Mouse (Mus musculus): Measurements from ENCODE around the gene Dagla. TPM values are rescaled to one million over a fixed set of nuclear protein-coding genes. Genes with fewer than 3 reads are reported as not detected.

The Dagla gene
- polyA plus RNA-seq, 1 experiment from 2014 or later, result 11.5 TPM

- H3K4me2 ChIP-seq (ENCODE audit: low read length), result peak overlapping the region; percentile 81; the same call in 1 of the 2 replicates
- H3K36me3 ChIP-seq (ENCODE audit: control insufficient read depth, insufficient read depth, low read length), result no peaks in the 10 kb centered on the region
- no peak for ATAC-seq
- no peak overlapping the region for H3K9ac ChIP-seq (ENCODE audit: low read depth, low read length)
- no peaks in the 10 kb centered on the region for H3K9me3 ChIP-seq (ENCODE audit: control insufficient read depth, low read length)
- H3K27ac ChIP-seq (ENCODE audit: low read depth, low read length), result no peak overlapping the region
- no peak overlapping the region for H3K4me3 ChIP-seq (ENCODE audit: low read length)
- 85% methylated on average over 3 of the region's 3 CpGs for WGBS
- peaks cover 6% of the 10 kb centered on the region for H3K27me3 ChIP-seq (replicated peaks; ENCODE audit: control insufficient read depth, insufficient read depth, low read length)
- peaks cover 16% of the 10 kb centered on the region for H3K4me1 ChIP-seq (ENCODE audit: control insufficient read depth, insufficient read depth, low read depth, low read length)
These were observed 1.8 kb downstream of the Dagla start for GRCm38 (mm10) chr19:10302852-10303251.

GRCm38 (mm10) chr19:10301866-10302356, 2.8 kb downstream of the Dagla start:
- no peak overlapping the region for H3K4me2 ChIP-seq (ENCODE audit: low read length)
- peaks cover 6% of the 10 kb centered on the region for H3K27me3 ChIP-seq (replicated peaks; ENCODE audit: control insufficient read depth, insufficient read depth, low read length)
- no peaks in the 10 kb centered on the region for H3K9me3 ChIP-seq (ENCODE audit: control insufficient read depth, low read length)
- WGBS, result 81% methylated on average over 4 of the region's 4 CpGs
- H3K9ac ChIP-seq (ENCODE audit: low read depth, low read length), result no peak overlapping the region
- no peak overlapping the region for H3K27ac ChIP-seq (ENCODE audit: low read depth, low read length)
- H3K36me3 ChIP-seq (ENCODE audit: control insufficient read depth, insufficient read depth, low read length), result no peaks in the 10 kb centered on the region
- H3K4me1 ChIP-seq (ENCODE audit: control insufficient read depth, insufficient read depth, low read depth, low read length), result peaks cover 23% of the 10 kb centered on the region
- no peak overlapping the region for H3K4me3 ChIP-seq (ENCODE audit: low read length)
- ATAC-seq, result no peak

GRCm38 (mm10) chr19:10301263-10301662, 3.4 kb downstream of the Dagla start:
- ATAC-seq, result no peak
- H3K4me2 ChIP-seq (ENCODE audit: low read length), result no peak overlapping the region
- 79% methylated on average over 11 of the region's 11 CpGs for WGBS

GRCm38 (mm10) chr19:10300809-10301208, 3.9 kb downstream of the Dagla start:
- Histone ChIP-seq H3K9ac (ENCODE audit: low read depth, low read length) (no peak overlapping the region), H3K4me1 (ENCODE audit: control insufficient read depth, insufficient read depth, low read depth, low read length) (peaks cover 33% of the 10 kb centered on the region), H3K4me2 (ENCODE audit: low read length) (no peak overlapping the region), H3K4me3 (ENCODE audit: low read length) (no peak overlapping the region), H3K27me3 (replicated peaks; ENCODE audit: control insufficient read depth, insufficient read depth, low read length) (peaks cover 4% of the 10 kb centered on the region), H3K27ac (ENCODE audit: low read depth, low read length) (no peak overlapping the region), H3K9me3 (ENCODE audit: control insufficient read depth, low read length) (no peaks in the 10 kb centered on the region), H3K36me3 (ENCODE audit: control insufficient read depth, insufficient read depth, low read length) (no peaks in the 10 kb centered on the region)
- 71% methylated on average over 4 of the region's 4 CpGs for WGBS
- no peak for ATAC-seq

More at GRCm38 (mm10) chr19:10301263-10301662, 3.4 kb downstream of the Dagla start:
- Histone ChIP-seq H3K27ac (ENCODE audit: low read depth, low read length) (no peak overlapping the region), H3K9me3 (ENCODE audit: control insufficient read depth, low read length) (no peaks in the 10 kb centered on the region), H3K27me3 (replicated peaks; ENCODE audit: control insufficient read depth, insufficient read depth, low read length) (peaks cover 6% of the 10 kb centered on the region), H3K4me1 (ENCODE audit: control insufficient read depth, insufficient read depth, low read depth, low read length) (peaks cover 30% of the 10 kb centered on the region), H3K36me3 (ENCODE audit: control insufficient read depth, insufficient read depth, low read length) (no peaks in the 10 kb centered on the region), H3K4me3 (ENCODE audit: low read length) (no peak overlapping the region), H3K9ac (ENCODE audit: low read depth, low read length) (no peak overlapping the region)

GRCm38 (mm10) chr19:10298268-10298667, 6.4 kb downstream of the Dagla start:
- 89% methylated on average over 4 of the region's 4 CpGs for WGBS
- peaks cover 47% of the 10 kb centered on the region for H3K4me1 ChIP-seq (ENCODE audit: control insufficient read depth, insufficient read depth, low read depth, low read length)

GRCm38 (mm10) chr19:10297041-10297503, 7.6 kb downstream of the Dagla start:
- 0 out of 2 replicates have a peak, but pooled peaks have one; percentile 37 for ATAC-seq
- peak overlapping the region; percentile 35 for H3K9ac ChIP-seq (ENCODE audit: low read depth, low read length)
- no peaks in the 10 kb centered on the region for H3K36me3 ChIP-seq (ENCODE audit: control insufficient read depth, insufficient read depth, low read length)
- H3K27me3 ChIP-seq (replicated peaks; ENCODE audit: control insufficient read depth, insufficient read depth, low read length), result peaks cover 3% of the 10 kb centered on the region; the same call in 1 of the 2 replicates
- H3K4me3 ChIP-seq (ENCODE audit: low read length), result no peak overlapping the region
- WGBS, result 41% methylated on average over 8 of the region's 8 CpGs
- peaks cover 39% of the 10 kb centered on the region for H3K4me1 ChIP-seq (ENCODE audit: control insufficient read depth, insufficient read depth, low read depth, low read length)
- H3K9me3 ChIP-seq (ENCODE audit: control insufficient read depth, low read length), result no peaks in the 10 kb centered on the region
- H3K27ac ChIP-seq (ENCODE audit: low read depth, low read length), result peak overlapping the region; percentile 59
- 0 out of 2 replicates have a peak overlapping the region, but pooled peaks have one; percentile 10 for H3K4me2 ChIP-seq (ENCODE audit: low read length)

More at GRCm38 (mm10) chr19:10298268-10298667, 6.4 kb downstream of the Dagla start:
- Histone ChIP-seq H3K9me3 (ENCODE audit: control insufficient read depth, low read length) (no peaks in the 10 kb centered on the region), H3K4me2 (ENCODE audit: low read length) (no peak overlapping the region), H3K36me3 (ENCODE audit: control insufficient read depth, insufficient read depth, low read length) (no peaks in the 10 kb centered on the region), H3K27ac (ENCODE audit: low read depth, low read length) (no peak overlapping the region), H3K9ac (ENCODE audit: low read depth, low read length) (no peak overlapping the region), H3K4me3 (ENCODE audit: low read length) (no peak overlapping the region), H3K27me3 (replicated peaks; ENCODE audit: control insufficient read depth, insufficient read depth, low read length) (peaks cover 3% of the 10 kb centered on the region; the same call in 1 of the 2 replicates)
- ATAC-seq, result no peak

GRCm38 (mm10) chr19:10296306-10296705, 8.4 kb downstream of the Dagla start:
- Histone ChIP-seq H3K27me3 (replicated peaks; ENCODE audit: control insufficient read depth, insufficient read depth, low read length) (peaks cover 3% of the 10 kb centered on the region; the same call in 1 of the 2 replicates), H3K9ac (ENCODE audit: low read depth, low read length) (no peak overlapping the region; the same call in 1 of the 2 replicates), H3K27ac (ENCODE audit: low read depth, low read length) (peak overlapping the region; percentile 57; the same call in 1 of the 2 replicates), H3K4me3 (ENCODE audit: low read length) (no peak overlapping the region), H3K4me1 (ENCODE audit: control insufficient read depth, insufficient read depth, low read depth, low read length) (peaks cover 37% of the 10 kb centered on the region), H3K4me2 (ENCODE audit: low read length) (no peak overlapping the region), H3K9me3 (ENCODE audit: control insufficient read depth, low read length) (no peaks in the 10 kb centered on the region), H3K36me3 (ENCODE audit: control insufficient read depth, insufficient read depth, low read length) (no peaks in the 10 kb centered on the region)
- 28% methylated on average over 5 of the region's 5 CpGs for WGBS
- 0 out of 2 replicates have a peak, but pooled peaks have one; percentile 23 for ATAC-seq

- Histone ChIP-seq H3K4me1 (ENCODE audit: control insufficient read depth, insufficient read depth, low read depth, low read length) (peaks cover 37% of the 10 kb centered on the region), H3K27me3 (replicated peaks; ENCODE audit: control insufficient read depth, insufficient read depth, low read length) (peaks cover 5% of the 10 kb centered on the region)
- ATAC-seq, result peak; percentile 26
These were observed 9.8 kb downstream of the Dagla start for GRCm38 (mm10) chr19:10294631-10295562.

GRCm38 (mm10) chr19:10293987-10294386, 10.7 kb downstream of the Dagla start:
- Histone ChIP-seq H3K27me3 (replicated peaks; ENCODE audit: control insufficient read depth, insufficient read depth, low read length) (peaks cover 3% of the 10 kb centered on the region; the same call in 1 of the 2 replicates), H3K36me3 (ENCODE audit: control insufficient read depth, insufficient read depth, low read length) (no peaks in the 10 kb centered on the region), H3K4me3 (ENCODE audit: low read length) (no peak overlapping the region), H3K9me3 (ENCODE audit: control insufficient read depth, low read length) (no peaks in the 10 kb centered on the region), H3K9ac (ENCODE audit: low read depth, low read length) (no peak overlapping the region), H3K4me1 (ENCODE audit: control insufficient read depth, insufficient read depth, low read depth, low read length) (peaks cover 37% of the 10 kb centered on the region), H3K4me2 (ENCODE audit: low read length) (no peak overlapping the region), H3K27ac (ENCODE audit: low read depth, low read length) (peak overlapping the region; percentile 65)
- ATAC-seq, result no peak
- WGBS, result 93% methylated on average over 5 of the region's 5 CpGs

More at GRCm38 (mm10) chr19:10294631-10295562, 9.8 kb downstream of the Dagla start:
- Histone ChIP-seq H3K27ac (ENCODE audit: low read depth, low read length) (peak overlapping the region; percentile 65), H3K9ac (ENCODE audit: low read depth, low read length) (peak overlapping the region; percentile 38; the same call in 1 of the 2 replicates), H3K36me3 (ENCODE audit: control insufficient read depth, insufficient read depth, low read length) (no peaks in the 10 kb centered on the region), H3K4me3 (ENCODE audit: low read length) (no peak overlapping the region), H3K9me3 (ENCODE audit: control insufficient read depth, low read length) (no peaks in the 10 kb centered on the region), H3K4me2 (ENCODE audit: low read length) (peak overlapping the region; percentile 17)
- WGBS, result 35% methylated on average over 20 of the region's 20 CpGs
